Mouse (Mus musculus): ENCODE measurements around the gene Pkn1. TPM values are rescaled to one million over a fixed set of nuclear protein-coding genes. Genes with fewer than 3 reads are reported as not detected.

Gene Pkn1
- polyA plus RNA-seq, 1 experiment from 2014 or later: 20.6 TPM

DNA sequence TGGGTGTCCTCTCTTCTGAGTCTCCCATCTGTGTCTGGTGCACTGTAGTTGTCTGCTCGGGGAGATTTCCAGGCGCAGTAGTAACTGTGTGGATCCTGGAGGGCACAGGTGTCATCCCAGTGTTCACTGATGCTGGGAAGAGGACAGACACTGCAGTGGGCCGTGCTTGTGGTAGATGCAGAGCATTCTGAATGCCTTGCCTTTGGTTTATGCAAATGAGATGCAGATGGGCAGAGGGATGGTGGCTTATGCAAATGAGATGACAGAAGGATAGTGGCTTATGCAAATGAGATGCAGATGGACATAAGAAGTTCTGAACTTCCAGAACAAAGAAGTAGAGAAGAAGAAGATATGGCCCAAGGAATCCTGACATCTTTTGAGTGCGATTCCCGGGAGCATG, 32.9 kb upstream of the Pkn1 start:
- DNase-seq (ENCODE audit: low spot score) (no peak), ATAC-seq (replicated peaks; ENCODE audit: insufficient number of reproducible peaks, low FRiP score, low TSS enrichment, low read depth) (no peak)
- H3K36me3 ChIP-seq (replicated peaks; ENCODE audit: control insufficient read depth, insufficient read depth, low read depth, low read length): no peaks in the 10 kb centered on the region; the same call in 1 of the 2 replicates
- no peaks in the 10 kb centered on the region for H3K4me1 ChIP-seq (ENCODE audit: control insufficient read depth, insufficient read depth, low read length)
- no peak overlapping the region for H3K4me3 ChIP-seq (ENCODE audit: low read depth, low read length)
- no peaks in the 10 kb centered on the region for H3K9me3 ChIP-seq (replicated peaks; ENCODE audit: control insufficient read depth, low read length)
- no peak overlapping the region for H3K9ac ChIP-seq (replicated peaks; ENCODE audit: low read length)
- H3K4me2 ChIP-seq (ENCODE audit: low read depth, low read length): no peak overlapping the region
- no peak overlapping the region for H3K27ac ChIP-seq (replicated peaks; ENCODE audit: low read depth, low read length)
- WGBS: 76% methylated on average over 5 of the region's 5 CpGs
- no peaks in the 10 kb centered on the region for H3K27me3 ChIP-seq (ENCODE audit: control insufficient read depth, insufficient read depth, low read length)

DNA sequence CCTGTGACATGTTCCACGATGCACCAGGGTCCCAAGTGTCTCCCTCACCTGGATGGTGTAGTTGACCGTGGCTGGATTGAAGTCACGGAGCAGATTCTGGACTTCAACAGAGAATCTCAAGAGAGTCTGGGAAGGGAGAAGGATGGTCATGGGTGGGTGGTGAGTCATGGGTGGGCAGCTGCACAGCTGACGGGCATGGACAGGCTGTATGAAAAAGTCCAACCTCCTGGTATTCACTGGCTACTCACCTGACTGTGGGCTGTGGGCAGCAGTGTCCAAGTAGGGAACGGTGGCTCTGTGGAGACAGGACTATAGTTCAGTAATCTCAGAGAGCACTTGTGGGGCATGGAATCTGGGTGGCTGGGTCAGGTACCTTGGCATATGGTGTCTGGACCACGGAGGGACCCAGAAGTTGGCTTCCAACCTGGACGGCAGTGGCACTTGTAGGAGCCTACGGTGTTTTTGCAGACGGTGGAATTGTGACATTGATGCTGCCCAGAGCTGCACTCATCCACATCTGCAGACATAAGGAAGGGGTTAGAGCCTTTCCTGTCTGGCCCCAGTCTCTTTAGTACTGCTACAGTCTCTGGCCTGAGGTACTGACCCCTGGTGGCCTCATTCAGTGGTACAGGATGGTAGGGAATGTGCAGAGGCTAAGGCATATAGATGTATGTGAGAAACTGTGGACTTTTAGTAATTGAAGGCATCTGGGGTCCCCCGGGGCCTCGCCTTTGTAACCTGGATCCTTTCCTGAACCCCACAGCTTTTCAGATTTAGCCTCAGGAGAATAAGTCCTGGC, 30.2 kb upstream of the Pkn1 start:
- Histone ChIP-seq H3K9me3 (replicated peaks; ENCODE audit: control insufficient read depth, low read length) (no peaks in the 10 kb centered on the region), H3K36me3 (replicated peaks; ENCODE audit: control insufficient read depth, insufficient read depth, low read depth, low read length) (peaks cover 3% of the 10 kb centered on the region), H3K4me2 (ENCODE audit: low read depth, low read length) (no peak overlapping the region), H3K27me3 (ENCODE audit: control insufficient read depth, insufficient read depth, low read length) (no peaks in the 10 kb centered on the region), H3K27ac (replicated peaks; ENCODE audit: low read depth, low read length) (no peak overlapping the region), H3K4me1 (ENCODE audit: control insufficient read depth, insufficient read depth, low read length) (no peaks in the 10 kb centered on the region), H3K4me3 (ENCODE audit: low read depth, low read length) (no peak overlapping the region), H3K9ac (replicated peaks; ENCODE audit: low read length) (no peak overlapping the region)
- ATAC-seq (replicated peaks; ENCODE audit: insufficient number of reproducible peaks, low FRiP score, low TSS enrichment, low read depth) (peak; percentile 51; the same call in 1 of the 2 replicates), DNase-seq (ENCODE audit: low spot score) (peak; percentile 80)
- WGBS: 71% methylated on average over 11 of the region's 11 CpGs

DNA sequence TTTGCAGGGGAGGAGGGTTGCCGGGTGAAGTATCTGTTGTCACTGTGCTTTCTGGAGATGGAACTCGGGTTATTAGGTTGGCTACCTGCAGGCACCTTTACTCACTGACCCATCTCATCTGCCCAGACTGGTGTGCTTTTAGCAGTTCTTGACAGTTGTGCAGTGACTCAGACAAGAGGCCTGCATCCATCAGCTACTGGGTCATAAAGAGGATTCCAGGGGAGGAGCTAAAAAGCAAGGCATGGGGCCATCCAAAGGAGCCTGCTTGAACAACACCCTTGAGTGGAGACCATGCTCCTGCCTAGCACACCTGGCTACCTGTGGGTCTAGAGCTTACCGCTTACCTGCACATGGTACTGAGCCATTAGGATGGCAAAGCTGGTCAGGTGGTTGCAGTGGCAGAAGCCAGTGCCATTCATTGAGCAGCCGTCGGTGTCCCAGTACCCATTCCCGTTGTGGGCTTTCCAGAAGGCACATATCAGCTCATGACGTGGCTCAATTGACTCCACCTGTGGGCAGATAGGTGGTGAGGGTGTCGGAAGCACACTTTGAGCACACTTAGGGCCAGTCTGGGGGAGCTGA, 26.6 kb upstream of the Pkn1 start:
- no peak overlapping the region for H3K4me3 ChIP-seq (ENCODE audit: low read depth, low read length)
- no peaks in the 10 kb centered on the region for H3K9me3 ChIP-seq (replicated peaks; ENCODE audit: control insufficient read depth, low read length)
- no peak overlapping the region for H3K9ac ChIP-seq (replicated peaks; ENCODE audit: low read length)
- H3K27me3 ChIP-seq (ENCODE audit: control insufficient read depth, insufficient read depth, low read length): no peaks in the 10 kb centered on the region
- DNase-seq (ENCODE audit: low spot score) (no peak), ATAC-seq (replicated peaks; ENCODE audit: insufficient number of reproducible peaks, low FRiP score, low TSS enrichment, low read depth) (no peak)
- H3K4me1 ChIP-seq (ENCODE audit: control insufficient read depth, insufficient read depth, low read length): no peaks in the 10 kb centered on the region
- H3K27ac ChIP-seq (replicated peaks; ENCODE audit: low read depth, low read length): no peak overlapping the region
- H3K4me2 ChIP-seq (ENCODE audit: low read depth, low read length): no peak overlapping the region
- WGBS: 95% methylated on average over 8 of the region's 8 CpGs
- H3K36me3 ChIP-seq (replicated peaks; ENCODE audit: control insufficient read depth, insufficient read depth, low read depth, low read length): peaks cover 30% of the 10 kb centered on the region

- Histone ChIP-seq H3K27ac (replicated peaks; ENCODE audit: low read depth, low read length) (no peak overlapping the region), H3K9me3 (replicated peaks; ENCODE audit: control insufficient read depth, low read length) (no peaks in the 10 kb centered on the region), H3K4me2 (ENCODE audit: low read depth, low read length) (no peak overlapping the region), H3K4me1 (ENCODE audit: control insufficient read depth, insufficient read depth, low read length) (no peaks in the 10 kb centered on the region), H3K27me3 (ENCODE audit: control insufficient read depth, insufficient read depth, low read length) (no peaks in the 10 kb centered on the region), H3K36me3 (replicated peaks; ENCODE audit: control insufficient read depth, insufficient read depth, low read depth, low read length) (peaks cover 34% of the 10 kb centered on the region), H3K9ac (replicated peaks; ENCODE audit: low read length) (no peak overlapping the region), H3K4me3 (ENCODE audit: low read depth, low read length) (no peak overlapping the region)
- ATAC-seq (replicated peaks; ENCODE audit: insufficient number of reproducible peaks, low FRiP score, low TSS enrichment, low read depth) (peak; percentile 46; the same call in 1 of the 2 replicates), DNase-seq (ENCODE audit: low spot score) (peak; percentile 71)
- 48% methylated on average over 15 of the region's 15 CpGs for WGBS
Measured at GRCm38 (mm10) chr8:83724697-83725482, 25.9 kb upstream of the Pkn1 start.

GRCm38 (mm10) chr8:83723447-83724083, 24.6 kb upstream of the Pkn1 start:
- Histone ChIP-seq H3K9me3 (replicated peaks; ENCODE audit: control insufficient read depth, low read length) (no peaks in the 10 kb centered on the region), H3K36me3 (replicated peaks; ENCODE audit: control insufficient read depth, insufficient read depth, low read depth, low read length) (peaks cover 34% of the 10 kb centered on the region), H3K4me3 (ENCODE audit: low read depth, low read length) (no peak overlapping the region), H3K9ac (replicated peaks; ENCODE audit: low read length) (no peak overlapping the region), H3K27me3 (ENCODE audit: control insufficient read depth, insufficient read depth, low read length) (no peaks in the 10 kb centered on the region), H3K27ac (replicated peaks; ENCODE audit: low read depth, low read length) (no peak overlapping the region), H3K4me2 (ENCODE audit: low read depth, low read length) (no peak overlapping the region), H3K4me1 (ENCODE audit: control insufficient read depth, insufficient read depth, low read length) (no peaks in the 10 kb centered on the region)
- no peak for ATAC-seq (replicated peaks; ENCODE audit: insufficient number of reproducible peaks, low FRiP score, low TSS enrichment, low read depth)
- DNase-seq (ENCODE audit: low spot score): no peak
- WGBS: 90% methylated on average over 11 of the region's 11 CpGs

- no peaks in the 10 kb centered on the region for H3K27me3 ChIP-seq (ENCODE audit: control insufficient read depth, insufficient read depth, low read length)
- H3K4me2 ChIP-seq (ENCODE audit: low read depth, low read length): no peak overlapping the region
- H3K9me3 ChIP-seq (replicated peaks; ENCODE audit: control insufficient read depth, low read length): no peaks in the 10 kb centered on the region
- no peak overlapping the region for H3K4me3 ChIP-seq (ENCODE audit: low read depth, low read length)
- WGBS: 87% methylated on average over 12 of the region's 12 CpGs
- H3K27ac ChIP-seq (replicated peaks; ENCODE audit: low read depth, low read length): no peak overlapping the region
- DNase-seq (ENCODE audit: low spot score): no peak
- ATAC-seq (replicated peaks; ENCODE audit: insufficient number of reproducible peaks, low FRiP score, low TSS enrichment, low read depth): no peak
- peaks cover 34% of the 10 kb centered on the region for H3K36me3 ChIP-seq (replicated peaks; ENCODE audit: control insufficient read depth, insufficient read depth, low read depth, low read length)
- H3K4me1 ChIP-seq (ENCODE audit: control insufficient read depth, insufficient read depth, low read length): no peaks in the 10 kb centered on the region
- no peak overlapping the region for H3K9ac ChIP-seq (replicated peaks; ENCODE audit: low read length)
Measured at GRCm38 (mm10) chr8:83722631-83723030, 23.7 kb upstream of the Pkn1 start.

- Histone ChIP-seq H3K27ac (replicated peaks; ENCODE audit: low read depth, low read length) (no peak overlapping the region), H3K4me3 (ENCODE audit: low read depth, low read length) (no peak overlapping the region), H3K4me2 (ENCODE audit: low read depth, low read length) (no peak overlapping the region), H3K9me3 (replicated peaks; ENCODE audit: control insufficient read depth, low read length) (no peaks in the 10 kb centered on the region), H3K4me1 (ENCODE audit: control insufficient read depth, insufficient read depth, low read length) (no peaks in the 10 kb centered on the region; the same call in 1 of the 2 replicates), H3K27me3 (ENCODE audit: control insufficient read depth, insufficient read depth, low read length) (no peaks in the 10 kb centered on the region), H3K36me3 (replicated peaks; ENCODE audit: control insufficient read depth, insufficient read depth, low read depth, low read length) (peaks cover 34% of the 10 kb centered on the region), H3K9ac (replicated peaks; ENCODE audit: low read length) (no peak overlapping the region)
- no peak for DNase-seq (ENCODE audit: low spot score)
- 91% methylated on average over 25 of the region's 25 CpGs for WGBS
- ATAC-seq (replicated peaks; ENCODE audit: insufficient number of reproducible peaks, low FRiP score, low TSS enrichment, low read depth): no peak
Measured at GRCm38 (mm10) chr8:83721405-83722025, 22.5 kb upstream of the Pkn1 start.
